Mouse (Mus musculus) adrenal gland, adult 2 months (tissue): Measurements from ENCODE around the gene Pheta1. TPM values are rescaled to one million over a fixed set of nuclear protein-coding genes. Genes with fewer than 3 reads are reported as not detected.

Experiments used
- DNase-seq: peaks from one replicate; pipeline ENCODE4 v3.0.0; 2021
- microRNA-seq, 2 experiments: library from miRNA; unstranded; fragments of <30 nt; microRNA quantifications; one replicate each; pipeline ENCODE4 v1.2.0; 2021
- polyA plus RNA-seq: library from polyadenylated mRNA; depleted of rRNA; stranded (reverse); fragments of >200 nt; gene quantifications from 2 replicates; pipeline ENCODE4 v1.2.3, GENCODE M21; 2012; rRNA removed
- total RNA-seq, 2 experiments: library from RNA; stranded (reverse); gene quantifications; 2 replicates each; pipeline ENCODE4 v1.2.3; 2021

Pheta1 gene
- total and polyA plus RNA-seq, 3 experiments = 5.6 to 24.3 (median 9.2) TPM

DNA sequence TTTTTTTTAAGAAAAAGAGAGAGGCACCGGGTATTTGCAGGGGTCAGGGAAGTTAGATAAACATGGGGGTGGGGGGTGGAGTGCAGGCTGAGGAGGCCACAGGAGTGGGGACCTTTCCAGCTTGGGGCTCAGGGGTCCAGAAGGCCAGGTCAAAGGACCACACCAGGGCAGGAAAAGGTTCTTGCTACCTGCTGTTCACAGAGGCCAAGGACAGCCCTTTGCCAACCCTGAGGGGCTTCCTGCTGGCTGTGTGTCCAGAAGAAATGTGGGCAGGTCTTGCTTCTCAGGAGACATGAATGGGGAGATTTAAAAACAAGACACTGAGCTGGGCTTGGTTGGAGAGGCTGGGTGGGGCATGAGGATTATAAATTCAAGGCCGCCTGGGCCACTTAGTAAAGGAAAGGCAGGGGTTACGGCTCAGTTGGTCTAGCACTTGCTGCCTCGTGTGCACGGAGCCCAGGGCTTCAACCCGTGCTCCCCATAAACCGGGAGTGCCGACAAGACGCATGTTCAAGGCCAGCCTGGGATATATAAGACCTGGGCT lies 41.1 kb downstream of the Pheta1 start:
- no peak for DNase-seq

- no peak for DNase-seq
These were observed 42.1 kb downstream of the Pheta1 start for GRCm38 (mm10) chr5:121890925-121891324.

DNA sequence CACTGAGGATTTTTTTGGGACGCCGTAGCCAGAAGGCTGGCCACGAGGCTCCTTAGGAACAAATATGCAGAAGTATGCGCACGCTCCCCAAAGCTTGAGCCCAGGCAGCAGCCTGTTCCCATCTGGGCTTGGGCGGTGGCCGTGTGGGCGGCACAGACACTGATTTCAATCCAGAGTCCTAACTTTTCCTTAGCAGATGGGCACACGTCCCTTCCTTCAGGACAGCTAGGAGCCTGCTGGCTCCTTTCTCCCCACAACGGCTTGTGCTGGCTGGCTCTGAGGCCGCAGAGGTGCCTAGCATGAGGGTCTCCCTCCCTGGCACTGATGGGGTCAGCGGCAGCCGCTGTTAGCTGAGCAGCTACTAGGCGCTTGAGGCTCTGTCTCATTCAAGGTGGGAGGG lies 43.5 kb downstream of the Pheta1 start:
- DNase-seq = no peak

DNA sequence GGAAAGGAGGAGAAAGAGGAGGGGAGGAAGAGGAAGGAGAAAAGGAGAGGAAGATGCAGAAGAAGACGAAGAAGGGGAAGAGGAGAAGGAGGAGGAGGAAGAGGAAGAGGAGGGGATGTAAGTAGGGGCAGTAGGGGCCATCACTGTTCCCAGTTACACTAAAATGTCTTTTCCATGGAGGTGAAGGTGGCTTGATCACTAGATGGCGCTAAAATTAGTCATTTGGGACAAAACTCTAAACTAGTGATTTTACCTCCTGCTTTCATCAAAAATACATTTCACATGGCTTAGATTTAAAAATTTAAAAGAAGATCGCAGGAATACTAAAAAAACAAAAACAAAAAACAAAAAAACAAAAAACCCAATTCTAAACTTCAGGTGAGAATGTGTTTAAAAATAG lies 44.8 kb downstream of the Pheta1 start:
- DNase-seq = no peak

DNA sequence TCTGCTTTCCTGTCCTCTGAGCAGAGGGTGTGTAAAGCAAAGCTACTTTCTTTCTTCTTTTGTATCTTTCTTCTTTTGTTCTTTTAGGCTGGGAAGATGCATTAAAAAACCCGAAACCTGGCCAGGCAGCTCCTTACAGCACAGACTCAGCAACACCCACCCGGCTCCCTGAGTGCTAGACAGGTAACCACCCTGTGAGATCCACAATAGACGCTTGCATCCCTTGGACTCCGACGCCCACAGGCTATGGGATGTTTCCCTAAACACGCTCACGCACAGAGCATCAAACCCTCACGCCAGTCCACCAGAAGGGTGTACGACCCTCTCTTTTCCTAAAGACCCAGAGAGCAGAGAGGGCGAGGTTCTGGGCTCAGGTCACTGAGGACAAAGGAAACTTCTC lies 45.9 kb downstream of the Pheta1 start:
- DNase-seq = no peak

- DNase-seq = peak; percentile 33
These were observed 46.5 kb downstream of the Pheta1 start for GRCm38 (mm10) chr5:121895117-121895756.

- DNase-seq = no peak
These were observed 54.3 kb downstream of the Pheta1 start for GRCm38 (mm10) chr5:121902809-121903745.

Small RNA genes within 50 kb of the gene (microRNA-seq; reads per million reads assigned to microRNA genes)
- 2.2 to 4.5 reads per million in 2 experiments for gene Mir7031

Other genes starting within 250 kb of the Pheta1 start
- 10 to 100 TPM; 19.4 to 23.5 TPM for gene Acad12, start 230.0 kb upstream of the Pheta1 start, total RNA-seq
- 14.1 and 14.5 TPM in 2 replicates for gene Acad12, start 230.0 kb upstream of the Pheta1 start, polyA plus RNA-seq
- 10 to 100 TPM; 23.1 to 25.4 TPM for gene Acad10, start 188.5 kb upstream of the Pheta1 start, total RNA-seq
- 9.8 and 10.0 TPM in 2 replicates for gene Acad10, start 188.5 kb upstream of the Pheta1 start, polyA plus RNA-seq
- 10 to 100 TPM; 52.4 to 60.5 TPM for gene Brap, start 188.4 kb upstream of the Pheta1 start, total RNA-seq
- gene Brap, start 188.4 kb upstream of the Pheta1 start, polyA plus RNA-seq = 14.7 and 17.0 TPM in 2 replicates
- gene Atxn2, start 137.6 kb upstream of the Pheta1 start, total RNA-seq = 100 to 1,000 TPM; 146 to 229 TPM
- 214 and 218 TPM in 2 replicates for gene Atxn2, start 137.6 kb upstream of the Pheta1 start, polyA plus RNA-seq
- 10 to 100 TPM; 28.8 to 32.1 TPM for gene Sh2b3, start 11.3 kb upstream of the Pheta1 start, total RNA-seq
- gene Sh2b3, start 11.3 kb upstream of the Pheta1 start, polyA plus RNA-seq = 138 and 147 TPM in 2 replicates
- 10 to 100 TPM; 14.4 to 22.0 TPM for gene Cux2, start 201.1 kb downstream of the Pheta1 start, total RNA-seq
- 32.2 and 37.6 TPM in 2 replicates for gene Cux2, start 201.1 kb downstream of the Pheta1 start, polyA plus RNA-seq